Mouse (Mus musculus) testis, postnatal 14 days (tissue): ENCODE data around the gene Ccnl1.

ENCODE experiments used
- DNase-seq: peaks from one replicate; pipeline ENCODE4 v3.0.0; 2021; ENCODE audit warnings: low spot score

The Ccnl1 gene

DNA sequence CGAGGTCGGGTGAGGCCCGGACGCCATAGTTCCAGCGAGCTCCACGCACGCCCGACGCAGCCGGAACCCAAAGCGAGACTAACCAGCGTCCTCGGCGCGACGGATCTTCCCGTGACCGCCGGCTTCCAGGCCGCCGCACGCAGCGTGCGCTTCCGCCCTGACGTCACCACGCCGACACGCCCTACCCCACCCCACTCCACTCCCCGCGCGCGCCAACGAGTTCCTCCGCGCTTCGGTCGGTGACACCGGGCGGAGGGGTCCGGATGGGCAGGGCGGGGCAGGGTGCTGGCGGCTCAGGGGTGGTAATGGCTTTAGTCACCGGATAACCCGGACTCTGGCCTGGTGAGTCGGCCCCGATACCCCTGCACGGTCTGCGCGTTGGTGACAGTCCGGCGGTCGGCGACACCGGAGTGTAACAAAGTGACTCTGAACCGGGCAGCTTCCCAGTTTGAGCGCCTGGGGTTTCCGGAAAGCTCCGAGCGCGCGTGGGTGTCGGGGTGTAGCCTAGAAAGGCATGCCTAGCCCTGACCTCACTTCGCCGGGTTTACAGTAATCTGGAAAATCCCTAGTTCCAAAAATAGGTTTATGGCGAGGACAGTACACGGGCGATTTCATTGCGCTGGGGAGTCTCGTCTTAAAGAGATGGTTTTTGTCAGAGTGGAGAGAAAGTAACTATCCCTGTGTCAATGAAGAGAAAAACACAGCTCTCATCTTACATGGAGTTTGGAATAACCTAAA, at the start of gene Ccnl1:
Gene Ccnl1 (minus strand): TSS at position 148 of the 738 bp plus-strand sequence.
- peak; percentile 95 for DNase-seq

DNA sequence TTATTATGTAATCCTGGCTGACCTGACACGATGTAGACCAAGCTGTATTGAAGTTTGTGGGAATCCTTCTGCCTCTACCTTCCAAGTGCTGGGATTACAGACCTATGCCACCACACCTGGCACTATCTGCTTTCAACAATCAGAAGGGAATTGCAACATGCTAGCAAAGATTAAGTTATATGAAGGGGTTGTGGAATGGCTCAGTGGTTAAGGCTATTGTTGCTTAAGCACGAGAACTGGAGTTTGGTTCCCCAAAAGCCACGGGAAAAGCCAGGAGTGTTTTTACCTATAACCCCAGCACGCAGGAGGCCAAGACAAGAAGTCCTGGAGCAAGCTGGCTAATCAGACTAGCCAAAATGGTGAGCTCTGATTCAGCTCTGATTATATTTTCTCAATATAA, 46.9 kb upstream of the Ccnl1 start:
- DNase-seq, result no peak

DNA sequence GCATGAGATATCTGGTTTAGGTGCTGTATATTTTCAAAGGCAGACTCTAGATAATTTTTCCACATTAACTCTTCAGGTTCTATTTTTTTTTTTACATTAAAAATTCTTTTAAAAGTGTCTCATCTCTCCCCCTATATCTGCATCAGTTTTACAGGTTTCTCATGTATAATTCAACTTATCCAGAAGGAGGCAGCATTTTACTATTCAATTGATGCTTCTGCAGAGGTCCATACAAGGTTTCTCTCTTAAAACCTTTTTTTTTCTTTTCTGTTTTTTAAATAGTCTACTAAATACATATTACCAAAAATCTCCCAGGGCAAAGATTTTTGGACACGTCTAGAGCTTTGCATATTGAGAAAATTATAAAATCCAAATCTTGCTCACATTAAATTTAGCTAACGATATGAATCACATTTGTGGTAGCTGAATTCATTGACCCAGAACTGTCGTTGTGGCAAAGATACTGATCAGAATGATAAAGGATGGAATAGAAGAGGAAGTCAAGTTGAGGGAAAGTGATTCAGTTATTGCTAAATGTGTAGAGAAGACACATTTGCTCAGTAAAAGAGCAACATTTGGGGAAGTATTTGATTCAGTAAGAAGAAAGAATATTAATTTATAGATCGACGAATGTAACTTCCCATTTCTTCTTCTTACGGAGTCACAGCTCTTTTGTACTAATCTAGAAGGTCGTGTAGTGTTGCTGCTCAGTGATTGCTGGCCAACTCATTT, 46.3 kb upstream of the Ccnl1 start:
- no peak for DNase-seq

DNA sequence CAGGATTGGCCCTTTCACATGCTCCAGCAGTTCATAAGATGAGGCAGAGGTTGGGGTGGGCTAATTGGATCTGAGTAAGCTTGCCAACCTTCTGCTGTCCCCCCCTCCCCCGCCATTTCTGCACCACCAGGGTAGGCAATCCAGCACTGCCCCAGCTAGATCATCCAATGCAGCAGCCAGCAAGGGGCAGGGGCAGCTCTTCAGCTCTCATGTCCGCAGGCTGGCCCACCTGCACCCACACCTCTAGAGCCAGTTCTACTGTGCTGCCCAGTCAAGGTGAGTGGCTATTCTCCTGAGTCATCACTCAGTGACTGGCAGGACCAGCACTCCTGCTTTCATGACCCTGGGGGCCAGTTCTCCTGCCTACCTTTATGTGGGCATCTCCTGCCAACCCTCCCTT, 42.4 kb upstream of the Ccnl1 start:
- no peak for DNase-seq

DNA sequence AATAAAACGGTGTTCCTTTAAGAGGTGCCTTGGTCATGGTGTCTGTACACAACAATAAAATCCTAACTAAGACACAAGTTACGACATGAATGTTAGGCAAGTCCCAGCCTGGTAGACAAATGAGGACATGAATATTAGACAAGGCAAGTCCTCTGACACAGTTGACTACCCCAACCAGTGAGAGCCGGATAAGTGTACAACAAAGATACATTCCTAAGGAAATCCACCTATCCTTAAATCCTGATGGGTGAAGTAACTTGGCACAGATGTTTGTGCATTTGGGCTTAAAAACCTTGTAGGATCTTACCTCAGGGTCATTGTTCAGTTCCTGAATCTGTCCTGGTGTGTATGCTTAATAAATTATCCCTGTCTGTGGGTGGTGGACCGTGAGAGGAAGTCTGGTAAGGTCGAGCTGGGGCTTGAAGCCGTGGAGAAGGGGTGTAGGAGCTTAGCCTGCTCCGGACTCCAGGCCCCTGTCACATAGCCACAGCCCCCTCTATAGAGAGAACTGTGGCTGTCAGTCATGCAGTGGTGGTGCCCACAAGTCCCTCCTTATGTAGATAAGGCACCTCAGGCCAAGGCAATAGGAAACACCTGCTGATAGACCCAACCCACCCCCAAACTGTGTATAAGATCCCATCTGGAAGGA, 39.4 kb upstream of the Ccnl1 start:
- no peak for DNase-seq

DNA sequence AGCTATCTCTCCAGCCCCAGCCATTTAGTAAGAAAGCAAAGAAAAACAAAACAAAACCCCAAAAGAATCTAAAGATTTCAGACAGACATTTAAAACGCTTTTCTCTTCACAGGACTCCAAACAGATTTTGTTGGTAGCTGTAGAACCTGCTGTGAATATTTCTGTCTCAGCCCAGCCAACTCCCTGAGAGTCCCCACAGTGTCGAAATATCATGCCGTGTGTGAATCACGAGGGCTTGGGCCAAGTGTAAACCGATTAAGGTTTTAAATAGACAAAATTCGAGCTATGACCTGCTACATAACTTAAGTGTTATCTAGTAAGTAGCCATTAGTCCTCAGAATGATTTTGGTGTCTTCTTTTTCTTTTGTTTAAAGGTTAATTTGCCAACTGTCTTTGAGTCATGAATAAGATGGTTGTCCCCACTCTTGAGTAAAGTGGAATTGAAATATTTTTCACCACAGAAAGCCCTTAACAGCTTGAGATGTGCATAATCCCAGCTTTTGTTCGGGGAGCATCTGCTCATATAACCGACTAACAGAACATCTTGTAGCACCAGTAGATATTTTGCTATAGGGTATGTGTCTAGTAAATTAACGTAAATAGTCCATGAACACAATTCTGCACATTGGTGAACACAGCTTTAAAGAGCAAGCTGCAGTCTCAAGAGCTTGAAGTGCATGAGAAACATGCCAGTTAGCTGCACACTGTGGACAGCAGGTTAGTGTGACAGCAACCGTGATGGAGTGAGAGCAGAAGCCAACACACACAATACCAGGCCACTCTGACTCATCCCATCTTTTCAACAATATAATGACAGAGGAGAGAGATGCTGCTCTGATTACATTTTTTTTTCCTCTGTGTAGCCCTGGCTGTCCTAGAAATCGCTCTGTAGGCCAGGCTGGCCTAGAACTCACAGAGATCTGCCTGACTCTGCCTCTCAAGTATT, 34.6 kb upstream of the Ccnl1 start:
- no peak for DNase-seq

DNA sequence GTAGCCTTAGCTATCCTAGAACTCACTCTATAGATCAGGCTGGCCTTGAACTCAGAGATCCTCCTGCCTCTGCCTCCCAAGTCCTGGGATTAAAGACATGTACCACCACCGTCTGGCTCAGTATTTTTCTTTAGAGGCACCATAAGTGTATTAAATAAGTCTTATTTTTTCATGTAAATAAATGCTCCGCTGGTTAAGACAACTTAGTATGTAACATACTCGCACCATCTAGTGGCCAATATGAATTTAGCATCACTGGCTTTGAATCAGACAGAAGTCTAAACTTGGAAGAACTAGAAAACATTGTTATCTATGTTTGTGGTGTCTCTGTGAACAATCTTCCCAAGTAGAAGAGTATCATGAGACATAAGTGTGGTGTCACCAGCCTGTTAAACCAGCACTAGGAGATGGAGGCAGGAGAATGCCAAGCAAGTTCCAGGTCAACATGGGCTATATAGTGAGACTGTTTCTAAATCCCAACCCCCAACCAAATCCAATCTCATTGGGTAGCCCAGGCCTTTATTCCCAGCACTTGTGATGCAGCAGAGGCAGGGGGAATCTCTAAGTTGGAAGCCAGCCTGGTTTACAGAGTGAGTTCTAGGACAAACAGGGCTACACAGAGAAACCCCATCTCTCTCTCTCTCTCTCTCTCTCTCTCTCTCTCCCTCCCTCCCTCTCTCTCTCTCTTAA, 33.1 kb upstream of the Ccnl1 start:
- DNase-seq, result no peak

DNA sequence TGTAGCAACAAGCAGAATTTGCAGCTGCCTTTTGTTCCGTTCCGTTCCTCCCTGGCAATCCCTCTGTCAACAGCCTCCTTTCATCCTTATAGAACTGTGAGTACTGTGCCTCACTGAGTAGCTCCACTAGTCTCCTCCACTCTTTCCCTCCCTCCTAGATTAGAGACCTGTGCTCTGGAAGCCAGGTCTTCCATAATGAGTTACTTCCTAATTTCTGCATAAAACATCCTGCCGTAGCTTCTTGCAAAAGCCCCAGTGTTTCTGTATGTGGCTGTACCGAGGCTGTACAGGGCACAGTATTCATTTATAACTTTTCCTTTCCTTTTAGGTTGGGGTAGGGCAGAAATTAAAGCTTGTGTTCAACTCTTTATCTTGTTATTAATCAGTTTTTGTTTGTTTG, 32.5 kb upstream of the Ccnl1 start:
- DNase-seq, result no peak

DNA sequence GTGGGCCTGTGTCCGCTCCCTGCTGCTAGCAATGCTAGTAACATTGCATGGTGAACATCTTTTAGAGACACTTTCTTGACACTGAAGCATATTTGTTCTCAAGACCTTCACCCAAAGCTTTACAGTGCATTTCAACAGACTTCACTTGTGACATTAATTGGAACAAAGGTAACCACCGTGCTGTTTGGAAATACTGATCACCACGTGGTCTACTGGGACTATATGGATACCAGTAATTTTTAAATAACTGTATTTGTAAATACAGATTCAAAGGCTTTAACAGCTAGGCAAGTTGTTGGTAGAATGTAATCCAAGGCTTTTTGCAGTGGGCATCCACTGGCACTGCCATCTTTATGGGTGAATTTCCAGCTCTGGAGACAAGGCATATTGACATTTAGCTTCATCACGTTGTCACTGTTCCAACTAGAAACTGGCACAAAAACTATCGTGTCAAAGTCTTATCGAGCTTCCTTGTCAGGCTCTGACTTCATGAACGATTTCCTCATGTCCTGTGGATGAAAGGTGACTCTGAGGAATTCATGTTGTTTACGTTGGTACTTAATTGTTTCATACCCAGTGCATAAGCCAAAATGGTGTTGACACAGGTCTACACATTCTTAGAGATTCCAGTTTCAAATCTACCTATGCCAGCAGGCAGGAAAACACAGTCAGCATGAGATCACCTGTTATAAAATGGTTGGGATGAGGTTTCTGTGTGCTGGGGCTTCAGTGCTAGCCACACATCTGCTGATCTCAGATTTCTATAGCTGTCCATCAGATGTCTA, 30.9 kb upstream of the Ccnl1 start:
- no peak for DNase-seq

DNA sequence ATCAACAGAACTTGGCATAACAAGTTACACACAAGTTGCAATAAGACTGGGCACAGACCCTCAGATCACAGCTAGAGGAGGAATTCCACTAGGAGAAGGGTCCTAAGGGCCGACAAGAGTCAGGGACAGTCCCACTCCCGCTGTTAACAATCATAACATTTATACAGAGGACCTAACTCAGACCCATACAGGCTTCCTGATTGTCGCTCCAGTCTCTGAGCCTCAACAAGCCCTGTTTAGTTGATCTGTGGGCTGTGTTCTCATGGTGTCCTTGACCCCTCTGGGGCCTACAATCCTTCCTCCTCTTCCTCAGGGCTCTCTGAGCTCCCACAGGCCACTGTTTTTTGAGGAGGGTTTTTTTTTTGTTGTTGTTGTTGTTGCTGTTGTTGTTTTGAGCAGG, 18.2 kb upstream of the Ccnl1 start:
- DNase-seq, result no peak

DNA sequence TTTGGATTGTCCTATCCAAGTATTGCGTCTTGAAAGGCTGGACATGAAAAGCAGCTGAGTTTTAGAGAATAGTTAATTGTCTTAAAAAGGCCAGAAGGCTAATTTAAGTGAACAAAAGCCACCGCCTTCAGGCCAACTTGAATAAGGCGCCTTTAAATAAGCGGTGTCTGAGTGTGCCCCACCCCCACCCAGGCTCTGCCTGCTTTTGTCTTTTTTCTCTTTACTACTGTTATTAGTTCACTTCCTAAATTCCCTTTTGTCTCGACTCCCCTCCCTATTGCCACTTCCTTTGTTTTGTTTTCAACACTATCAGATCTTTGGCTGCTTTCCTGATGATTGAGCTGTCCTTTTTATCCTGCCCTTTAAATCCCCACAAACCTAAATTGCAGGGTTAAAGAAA, 17.3 kb upstream of the Ccnl1 start:
- DNase-seq, result no peak

DNA sequence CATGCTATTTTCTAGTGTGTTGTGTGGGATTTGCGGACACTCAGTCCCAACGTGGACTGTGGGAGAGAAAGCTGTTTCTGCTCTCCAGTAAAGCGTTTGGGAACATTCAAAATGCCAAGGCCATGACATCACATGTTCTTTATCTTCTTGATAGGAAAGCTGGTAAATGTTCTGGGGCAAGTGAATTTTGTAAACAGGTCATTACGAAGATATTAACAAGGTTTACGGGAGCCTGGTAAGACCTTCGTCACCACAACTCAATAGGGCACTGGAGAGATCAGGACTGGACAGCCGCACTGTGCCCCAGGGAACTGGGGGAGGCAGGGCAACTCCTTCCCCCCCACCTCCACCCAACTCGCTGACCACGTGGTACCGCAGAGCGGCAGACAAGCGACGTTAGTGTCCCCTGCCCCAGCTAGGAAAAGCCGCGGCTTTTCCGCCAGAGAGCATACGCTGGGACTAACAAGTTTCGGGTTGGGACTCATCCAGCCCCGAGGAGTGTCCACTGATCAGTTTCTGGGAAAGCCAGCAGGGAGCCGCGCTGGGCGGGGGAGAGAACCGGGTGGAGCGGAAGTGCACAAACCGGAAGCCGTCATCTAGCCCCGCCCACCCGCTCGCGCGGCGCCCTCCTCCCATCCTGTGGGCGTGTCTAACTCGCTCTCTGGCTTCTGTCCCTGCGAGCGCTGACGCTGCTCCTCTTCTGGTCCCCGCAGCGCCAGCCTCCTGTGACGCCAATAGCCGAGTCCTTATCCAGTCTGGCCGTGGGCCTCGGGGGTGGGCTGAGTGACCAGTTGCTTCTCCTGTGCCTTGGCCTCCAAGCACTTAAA, 16.4 kb upstream of the Ccnl1 start:
- peak; percentile 95 for DNase-seq

DNA sequence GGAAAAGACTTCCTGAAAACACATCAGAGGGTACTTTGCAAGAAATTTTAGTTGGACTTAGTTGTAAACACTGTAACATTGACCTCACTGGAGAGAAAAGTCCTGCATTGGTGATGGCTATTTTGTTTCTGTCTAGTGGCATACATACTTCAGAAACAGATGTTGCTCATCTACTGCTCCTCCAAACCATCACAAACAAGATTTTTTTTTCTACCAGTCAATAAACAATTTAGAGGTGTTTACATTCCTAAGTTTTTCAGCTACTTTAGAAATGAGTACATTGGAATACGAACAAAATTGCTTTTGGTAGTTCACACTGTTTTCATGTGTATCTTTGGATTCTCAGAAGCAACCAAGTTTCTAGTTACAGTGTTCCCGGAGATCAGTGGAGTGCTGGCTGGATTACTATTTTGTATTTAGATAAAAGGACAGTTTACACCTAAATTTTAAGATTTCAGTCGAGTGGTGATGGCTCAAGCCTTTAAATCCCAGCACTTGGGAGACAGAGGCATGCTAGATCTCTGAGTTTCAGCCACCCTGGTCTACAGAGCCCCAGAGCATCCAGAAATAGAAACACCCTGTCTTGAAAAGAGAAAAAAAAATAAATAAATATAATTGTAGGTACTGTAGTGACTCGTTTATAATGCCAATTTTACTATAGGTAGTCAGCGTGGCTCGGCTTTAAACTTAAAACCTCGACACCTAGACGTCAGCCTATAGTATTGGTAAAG, 15.6 kb upstream of the Ccnl1 start:
- DNase-seq, result no peak

DNA sequence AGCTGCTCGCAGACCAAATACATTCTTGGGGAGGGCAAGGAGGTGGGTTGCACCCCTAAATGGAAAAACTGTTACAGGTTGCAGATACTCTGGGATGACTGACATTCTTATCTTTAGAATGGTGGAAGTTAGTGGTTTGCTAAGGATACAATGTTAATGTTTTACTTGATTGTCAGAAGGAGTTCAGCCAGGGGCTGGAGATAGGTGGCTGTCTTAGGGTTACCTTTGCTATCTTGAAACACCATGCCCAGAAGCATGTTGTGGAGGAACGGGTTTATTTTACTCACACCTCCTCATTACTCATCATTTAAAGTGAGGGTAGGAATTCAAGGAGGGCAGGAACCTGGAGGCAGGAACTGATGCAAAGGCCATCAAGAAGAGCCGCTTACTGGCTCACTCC, 11.1 kb upstream of the Ccnl1 start:
- DNase-seq, result peak; percentile 48

DNA sequence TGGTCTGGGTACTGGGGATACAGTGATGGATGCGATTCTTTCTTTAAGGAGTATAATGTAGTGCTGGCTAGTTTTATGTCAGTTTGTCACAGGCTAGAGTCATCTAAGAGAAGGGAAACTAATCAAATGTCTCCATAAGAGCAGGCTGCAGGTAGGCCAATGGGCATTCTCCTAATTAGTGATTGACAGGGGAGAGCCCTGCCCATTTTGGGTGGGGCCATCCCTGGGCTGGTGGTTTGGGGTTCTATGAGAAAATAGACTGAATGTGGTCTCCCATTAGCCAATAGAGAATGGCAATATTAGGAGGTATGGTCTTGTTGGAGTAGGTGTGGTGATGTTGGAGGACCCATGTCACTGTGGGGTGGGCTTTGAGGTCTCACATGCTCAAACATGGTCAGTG, 8.3 kb upstream of the Ccnl1 start:
- DNase-seq, result no peak

DNA sequence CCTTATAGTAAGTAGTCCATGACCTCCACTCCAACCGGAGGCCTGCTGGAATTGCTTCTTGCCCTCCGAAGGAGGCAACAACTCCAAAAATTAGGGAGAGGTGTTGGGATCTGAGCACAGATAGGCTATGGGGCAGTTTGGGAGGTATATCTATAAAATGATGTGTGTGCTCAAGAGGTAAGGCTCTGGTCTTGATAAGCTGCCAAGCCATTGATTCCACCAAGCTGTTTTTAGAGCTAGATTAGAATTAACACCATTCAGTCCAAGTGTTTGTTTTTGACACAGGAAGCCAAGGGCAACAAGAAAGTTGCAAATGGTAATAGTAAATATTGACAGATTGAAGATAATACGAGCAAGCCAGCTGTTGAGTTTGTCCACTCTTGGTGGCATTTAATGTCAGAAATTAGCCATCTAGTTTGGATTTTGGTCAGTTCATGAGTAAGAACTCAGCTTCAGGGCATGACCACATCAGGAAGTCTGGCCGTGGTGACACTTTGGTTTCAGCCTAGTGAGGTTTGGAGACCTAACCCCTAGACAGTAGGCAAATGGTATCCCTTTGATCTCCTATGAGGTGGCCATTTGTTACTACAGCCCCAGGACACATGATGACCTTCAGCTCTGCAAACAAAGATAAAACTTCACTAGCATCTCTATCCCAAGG, 4.4 kb upstream of the Ccnl1 start:
- DNase-seq, result no peak

DNA sequence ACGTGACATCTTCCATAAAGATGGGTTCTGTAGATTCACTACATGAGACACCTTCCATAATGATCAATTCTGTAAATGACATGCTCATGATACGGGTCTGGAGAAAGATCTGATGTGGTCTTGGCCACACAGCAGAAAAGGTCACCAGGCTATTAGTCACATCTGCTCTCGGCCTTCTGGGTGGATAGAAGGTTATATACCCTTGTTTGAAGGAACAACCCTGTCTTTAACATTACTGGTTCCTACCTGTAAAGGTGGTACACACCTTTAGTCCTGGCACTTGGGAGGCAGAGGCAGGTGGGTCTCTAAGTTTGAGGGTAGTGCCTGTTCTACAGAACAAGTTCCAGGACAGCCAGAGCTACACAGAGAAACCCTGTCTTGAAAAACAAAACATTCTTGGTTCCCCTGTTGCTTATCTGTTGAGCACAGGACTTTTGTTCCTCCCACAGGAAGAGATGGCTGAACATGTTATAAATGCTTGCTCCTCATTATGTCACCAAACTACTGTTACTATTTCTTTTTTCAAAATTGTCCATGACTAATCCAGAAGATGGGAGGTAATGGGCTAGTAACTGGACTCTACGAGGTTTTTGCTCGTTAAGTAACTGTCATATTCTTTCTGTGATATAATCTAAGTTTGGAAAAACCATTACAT, 2.4 kb upstream of the Ccnl1 start:
- DNase-seq, result no peak

DNA sequence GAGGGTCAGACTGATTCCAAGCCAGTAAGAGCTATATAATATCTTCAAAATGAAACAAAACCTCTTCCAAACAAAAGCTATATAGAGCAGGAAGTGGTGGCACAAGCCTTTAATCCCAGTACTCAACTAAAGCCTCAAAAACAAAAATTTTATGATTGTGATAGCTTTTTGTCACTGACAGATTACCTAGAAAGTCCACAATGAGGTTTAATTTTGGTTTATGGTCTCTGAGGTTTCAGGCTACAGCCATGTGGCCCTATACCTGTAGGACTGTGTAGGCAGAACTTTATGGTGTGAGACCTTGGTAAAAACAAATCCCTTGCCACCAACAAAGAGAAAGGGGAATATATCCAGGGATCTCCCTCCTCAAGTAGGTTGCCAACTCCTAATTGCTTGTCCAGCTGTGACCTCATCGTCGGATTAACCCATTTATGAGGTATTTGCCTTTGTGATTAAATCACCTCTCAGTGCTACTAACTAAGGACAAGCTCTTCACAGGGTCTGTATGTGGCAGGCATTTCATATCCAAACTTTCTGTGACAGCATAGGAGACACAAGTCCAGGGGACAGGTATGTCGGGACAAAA, 1.5 kb upstream of the Ccnl1 start:
- no peak for DNase-seq
